Mouse (Mus musculus) heart, postnatal 25 days (tissue): ENCODE data around the gene Olfr1307. TPM values are rescaled to one million over a fixed set of nuclear protein-coding genes. Genes with fewer than 3 reads are reported as not detected.

Source experiments
- DNase-seq: peaks from one replicate; pipeline ENCODE4 v3.0.0; 2022; ENCODE audit warnings: low spot score
- intact Hi-C: fragments of 180-260 bp; cut with DNase I; formaldehyde crosslinking; loops from one replicate; pipeline ENCODE4 v1.15.1; 2025
- total RNA-seq, 2 experiments: library from RNA; stranded (reverse); gene quantifications; 2 replicates each; pipeline ENCODE4 v1.2.3; 2021

The Olfr1307 gene
- total RNA-seq = not detected

- intact Hi-C loops = no loop called here
- DNase-seq = no peak
Measured at GRCm38 (mm10) chr2:111949340-111949739, at the start of gene Olfr1307. Olfr1307 (minus strand) TSS chr2:111949440.

- DNase-seq = no peak
- intact Hi-C loops = no loop called here
Measured at GRCm38 (mm10) chr2:111990181-111990580, 40.9 kb upstream of the Olfr1307 start, which contains the start of gene Olfr1309. Olfr1309 (minus strand) TSS chr2:111990281.

- DNase-seq = no peak
- intact Hi-C loops = no loop called here
Measured at GRCm38 (mm10) chr2:111964844-111965243, 15.6 kb upstream of the Olfr1307 start, which contains the start of gene Olfr1308. Olfr1308 (minus strand) TSS chr2:111964944.

GRCm38 (mm10) chr2:111916171-111916570 is 33.1 kb downstream of the Olfr1307 start, which contains the start of gene Olfr1306:
Olfr1306 (minus strand) TSS chr2:111916271.
- intact Hi-C loops = no loop called here
- DNase-seq = no peak

Other genes starting within 250 kb of the Olfr1307 start
- not detected for gene Olfr1301, start 198.4 kb downstream of the Olfr1307 start, total RNA-seq
- not detected for gene Olfr1302, start 172.0 kb downstream of the Olfr1307 start, total RNA-seq
- gene Olfr1303, start 129.1 kb downstream of the Olfr1307 start, total RNA-seq = not detected
- not detected for gene Olfr1305, start 72.3 kb downstream of the Olfr1307 start, total RNA-seq
- gene Olfr1306, start 33.2 kb downstream of the Olfr1307 start, total RNA-seq = not detected
- not detected for gene Olfr1308, start 15.5 kb upstream of the Olfr1307 start, total RNA-seq
- not detected for gene Olfr1309, start 40.8 kb upstream of the Olfr1307 start, total RNA-seq
- gene Olfr1310, start 63.3 kb upstream of the Olfr1307 start, total RNA-seq = not detected
- gene Olfr1311, start 75.0 kb upstream of the Olfr1307 start, total RNA-seq = not detected
- not detected for gene Olfr1312, start 100.8 kb upstream of the Olfr1307 start, total RNA-seq
- gene Olfr1313, start 128.4 kb upstream of the Olfr1307 start, total RNA-seq = not detected
- gene Olfr1314, start 147.3 kb upstream of the Olfr1307 start, total RNA-seq = not detected
- not detected for gene Olfr1315-ps1, start 166.0 kb upstream of the Olfr1307 start, total RNA-seq
- gene Olfr1316, start 185.5 kb upstream of the Olfr1307 start, total RNA-seq = not detected
- gene Olfr1317, start 190.9 kb upstream of the Olfr1307 start, total RNA-seq = not detected
- not detected for gene Olfr1318, start 204.8 kb upstream of the Olfr1307 start, total RNA-seq